Mouse (Mus musculus) heart, embryonic 16.5 days (tissue): ENCODE measurements around the gene Acsbg1. TPM values are rescaled to one million over a fixed set of nuclear protein-coding genes. Genes with fewer than 3 reads are reported as not detected.

Experiments used
- ATAC-seq: fragments of 200-750 bp; cut with Nextera tagmentation; replicated peaks from 2 replicates; pipeline ENCODE4 v1.8.0; 2017; ENCODE audit warnings: moderate number of reproducible peaks; ENCODE audit not compliant: insufficient read depth, low FRiP score; ENCODE audit errors: extremely low read depth
- H3K27ac ChIP-seq: fragments of 300-500 bp; sonication (generic); 2 replicates; pipeline ENCODE4 v1.5.1; 2014; ENCODE audit warnings: mild to moderate bottlenecking, low read length, control low read depth, moderate library complexity
- H3K27me3 ChIP-seq: fragments of 300-500 bp; sonication (generic); 2 replicates; pipeline ENCODE4 v1.6.1; 2014; ENCODE audit warnings: low read length, mixed read lengths; ENCODE audit not compliant: control insufficient read depth, insufficient read depth
- H3K36me3 ChIP-seq: fragments of 300-500 bp; sonication (generic); 2 replicates; pipeline ENCODE4 v1.6.1; 2014; ENCODE audit not compliant: control insufficient read depth, insufficient read depth
- H3K4me1 ChIP-seq: fragments of 300-500 bp; sonication (generic); 2 replicates; pipeline ENCODE4 v1.6.1; 2014; ENCODE audit warnings: low read length, mixed read lengths; ENCODE audit not compliant: control insufficient read depth, insufficient read depth
- H3K4me2 ChIP-seq: fragments of 300-500 bp; sonication (generic); 2 replicates; pipeline ENCODE4 v1.6.1; 2014; ENCODE audit warnings: low read depth, mild to moderate bottlenecking, control low read depth, low read length
- H3K4me3 ChIP-seq: fragments of 300-500 bp; sonication (generic); 2 replicates; pipeline ENCODE4 v1.5.1; 2014; ENCODE audit warnings: mild to moderate bottlenecking, control low read depth, low read length
- H3K9ac ChIP-seq: fragments of 300-500 bp; sonication (generic); 2 replicates; pipeline ENCODE4 v1.6.1; 2014; ENCODE audit warnings: low read length, control low read depth
- H3K9me3 ChIP-seq: fragments of 300-500 bp; sonication (generic); replicated peaks from 2 replicates; pipeline ENCODE4 v1.6.1; 2016; ENCODE audit warnings: low read length; ENCODE audit not compliant: control insufficient read depth
- WGBS: fragments of 180-500 bp; shearing (Covaris S2); extraction: QIAGEN DNeasy Blood & Tissue Kit; methylation state at CpG from one replicate; pipeline ENCODE4 v1.1.7; 2014; 5-methylcytosine and 5-hydroxymethylcytosine counted together
- polyA plus RNA-seq: library from polyadenylated mRNA; unstranded; fragments of >200 nt; fragmentation: Nextera tagmentation; extraction: Ambion mirVana; gene quantifications from 2 replicates; pipeline ENCODE4 v1.2.1, GENCODE M21; 2015

The Acsbg1 gene
- polyA plus RNA-seq, 1 experiment from 2014 or later, result 0.13 TPM

DNA sequence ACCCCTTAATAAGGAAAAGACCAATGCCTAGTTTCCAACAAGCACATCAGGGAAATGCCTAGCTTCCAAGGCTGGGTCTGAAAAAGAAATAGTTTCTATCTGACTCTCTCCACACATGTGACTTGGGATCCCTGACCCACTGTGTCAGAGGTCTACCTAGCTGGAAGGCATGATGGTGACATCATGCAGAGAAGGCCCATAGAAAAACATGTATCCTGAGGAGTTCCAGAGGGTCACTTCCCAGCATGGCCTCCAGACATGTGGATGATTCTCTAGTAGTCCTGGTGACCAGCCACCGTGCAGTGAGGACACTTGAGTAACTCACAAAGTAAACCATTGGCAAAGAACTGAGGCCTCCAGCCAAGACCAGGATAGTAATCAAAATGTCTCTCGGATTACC, 5.8 kb downstream of the Acsbg1 start:
- WGBS, result 70% methylated on average over 2 of the region's 2 CpGs
- Histone ChIP-seq H3K36me3 (no peaks in the 10 kb centered on the region), H3K27me3 (no peaks in the 10 kb centered on the region), H3K9ac (no peak overlapping the region), H3K9me3 (no peaks in the 10 kb centered on the region), H3K4me2 (no peak overlapping the region), H3K4me1 (no peaks in the 10 kb centered on the region), H3K4me3 (no peak overlapping the region), H3K27ac (no peak overlapping the region)
- ATAC-seq, result no peak

DNA sequence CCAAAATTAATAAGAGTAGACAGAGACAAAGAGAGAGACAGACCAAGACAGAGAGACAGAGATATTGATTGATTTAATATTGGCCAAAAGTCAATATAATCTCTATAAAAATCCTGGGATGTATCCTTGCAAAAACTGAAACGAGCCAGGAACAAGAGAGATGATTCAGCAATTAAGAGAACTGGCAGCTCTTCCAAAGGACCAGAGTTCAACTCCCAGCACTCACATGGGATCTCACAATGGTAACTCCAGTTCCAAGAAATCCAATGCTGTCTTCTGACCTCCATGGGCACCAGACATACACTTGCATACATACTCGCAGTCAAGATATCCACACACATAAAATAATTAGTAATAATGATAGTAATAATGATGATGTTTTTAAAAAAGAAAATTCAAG, 8.9 kb downstream of the Acsbg1 start:
- ATAC-seq, result no peak
- H3K9me3 ChIP-seq, result no peaks in the 10 kb centered on the region
- H3K4me1 ChIP-seq, result no peaks in the 10 kb centered on the region
- 73% methylated on average over 2 of the region's 2 CpGs for WGBS
- no peaks in the 10 kb centered on the region for H3K27me3 ChIP-seq
- no peak overlapping the region for H3K27ac ChIP-seq
- H3K9ac ChIP-seq, result no peak overlapping the region
- H3K4me2 ChIP-seq, result no peak overlapping the region
- H3K4me3 ChIP-seq, result no peak overlapping the region
- H3K36me3 ChIP-seq, result no peaks in the 10 kb centered on the region

DNA sequence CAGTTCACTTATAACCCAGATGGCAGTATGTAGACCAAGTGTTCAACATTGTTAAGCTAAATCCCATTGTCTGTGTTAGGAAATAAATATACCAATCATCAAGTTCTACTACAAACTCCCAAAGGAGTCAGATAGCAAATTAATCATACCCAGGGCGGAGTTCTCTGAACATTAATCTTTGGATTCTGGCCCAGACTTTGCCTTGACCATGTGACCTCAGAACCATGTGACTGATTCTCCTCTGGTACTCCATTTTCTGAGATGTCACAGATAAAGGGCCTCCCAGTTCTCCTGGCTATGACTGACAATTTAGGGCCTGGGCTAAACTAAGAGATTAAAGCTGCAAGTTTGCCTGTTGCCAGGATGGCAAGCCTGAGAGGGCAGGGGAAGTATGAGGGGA, 12.3 kb downstream of the Acsbg1 start:
- H3K4me1 ChIP-seq, result no peaks in the 10 kb centered on the region
- no peak for ATAC-seq
- H3K27ac ChIP-seq, result no peak overlapping the region
- no peak overlapping the region for H3K4me3 ChIP-seq
- H3K9me3 ChIP-seq, result no peaks in the 10 kb centered on the region
- H3K36me3 ChIP-seq, result no peaks in the 10 kb centered on the region
- H3K9ac ChIP-seq, result no peak overlapping the region
- WGBS, result 77% methylated on average over 1 of the region's 1 CpGs
- no peaks in the 10 kb centered on the region for H3K27me3 ChIP-seq
- no peak overlapping the region for H3K4me2 ChIP-seq

DNA sequence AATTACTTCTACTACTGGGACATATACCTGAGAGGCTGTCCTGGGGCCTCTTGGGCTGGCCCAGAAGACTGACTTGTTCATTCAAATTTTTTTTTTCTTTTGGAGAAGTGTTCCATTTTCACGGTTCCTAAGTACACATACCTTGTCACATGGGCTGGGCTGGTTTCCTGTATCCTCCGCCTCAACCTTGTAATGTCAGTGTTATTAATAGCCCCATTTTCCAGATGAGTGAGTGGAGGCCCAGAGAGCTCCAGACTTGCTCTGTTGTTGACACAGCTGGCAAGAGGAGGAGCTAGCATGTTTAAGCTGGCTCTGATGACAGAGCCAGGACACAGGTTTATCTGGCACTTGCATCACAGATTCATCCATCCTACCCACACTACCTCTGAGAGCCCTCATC, 14.2 kb downstream of the Acsbg1 start:
- Histone ChIP-seq H3K27me3 (no peaks in the 10 kb centered on the region), H3K27ac (no peak overlapping the region), H3K36me3 (no peaks in the 10 kb centered on the region), H3K9ac (no peak overlapping the region), H3K4me2 (no peak overlapping the region), H3K9me3 (no peaks in the 10 kb centered on the region), H3K4me1 (no peaks in the 10 kb centered on the region), H3K4me3 (no peak overlapping the region)
- ATAC-seq, result no peak
- WGBS, result 48% methylated on average over 2 of the region's 2 CpGs

DNA sequence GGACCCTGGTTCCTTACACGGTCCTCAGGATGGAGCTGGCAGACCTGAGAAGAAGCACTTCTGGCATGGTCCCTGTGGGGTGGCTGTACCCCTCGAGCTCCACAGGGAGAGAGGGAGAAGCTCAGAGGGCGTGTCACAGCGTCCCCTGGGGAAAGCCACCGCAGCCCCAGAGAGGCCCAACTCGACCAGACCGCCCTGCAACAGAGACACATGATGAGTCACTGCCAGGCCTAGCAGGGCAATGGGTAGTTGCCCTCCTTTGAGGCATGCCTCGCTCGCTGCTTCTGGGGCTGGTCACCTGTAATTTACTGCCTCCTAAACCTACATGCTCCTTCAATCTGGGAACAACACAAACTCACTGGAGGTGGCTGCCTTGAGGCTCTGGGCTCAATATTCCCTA, 15.4 kb downstream of the Acsbg1 start:
- Histone ChIP-seq H3K4me1 (no peaks in the 10 kb centered on the region), H3K9ac (no peak overlapping the region), H3K4me3 (no peak overlapping the region), H3K9me3 (no peaks in the 10 kb centered on the region), H3K27ac (no peak overlapping the region), H3K4me2 (no peak overlapping the region), H3K27me3 (no peaks in the 10 kb centered on the region), H3K36me3 (no peaks in the 10 kb centered on the region)
- 75% methylated on average over 9 of the region's 9 CpGs for WGBS
- no peak for ATAC-seq

DNA sequence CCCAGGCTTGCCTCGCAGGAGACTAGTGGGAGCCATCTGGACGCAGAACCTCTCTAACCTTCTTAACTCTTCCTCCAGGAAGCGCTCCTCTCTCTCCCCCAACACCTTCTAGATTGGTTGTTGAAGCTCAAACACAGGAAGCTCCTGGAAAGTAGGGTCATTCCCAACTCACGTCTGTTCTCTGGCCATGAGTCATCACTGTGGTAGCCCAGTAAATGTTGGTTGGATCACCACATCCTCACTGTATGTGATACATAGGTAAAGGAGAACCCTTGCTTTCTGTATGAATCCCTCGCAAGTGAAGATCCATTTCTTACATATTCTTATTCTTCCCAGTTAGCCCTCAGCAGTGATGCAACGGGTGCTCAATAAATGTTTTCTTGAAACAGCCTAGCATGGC, 16.1 kb downstream of the Acsbg1 start:
- H3K4me2 ChIP-seq, result no peak overlapping the region
- no peak for ATAC-seq
- H3K27me3 ChIP-seq, result no peaks in the 10 kb centered on the region
- H3K9me3 ChIP-seq, result no peaks in the 10 kb centered on the region
- H3K36me3 ChIP-seq, result no peaks in the 10 kb centered on the region
- H3K27ac ChIP-seq, result no peak overlapping the region
- H3K9ac ChIP-seq, result no peak overlapping the region
- H3K4me3 ChIP-seq, result no peak overlapping the region
- no peaks in the 10 kb centered on the region for H3K4me1 ChIP-seq
- WGBS, result 70% methylated on average over 6 of the region's 6 CpGs

DNA sequence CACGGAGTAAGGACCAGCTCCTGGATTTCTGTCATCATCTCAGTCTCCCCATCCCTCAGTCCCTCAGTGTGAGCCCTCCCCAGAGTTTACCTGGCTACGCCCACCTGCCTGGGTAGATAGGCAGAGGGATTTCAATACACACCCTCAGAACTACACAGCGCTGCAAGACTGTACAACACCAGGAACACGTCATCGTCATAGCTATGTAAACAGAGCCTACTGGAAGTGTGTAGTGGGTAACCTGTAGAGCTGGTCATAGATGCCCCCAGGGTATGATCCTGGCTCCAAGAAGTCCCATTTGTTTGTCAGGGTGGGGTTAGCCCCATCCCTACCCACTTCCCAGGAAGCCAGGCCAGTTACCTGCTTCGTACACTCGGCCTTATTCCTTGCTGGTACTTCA, 18.5 kb downstream of the Acsbg1 start:
- Histone ChIP-seq H3K36me3 (no peaks in the 10 kb centered on the region), H3K4me2 (no peak overlapping the region), H3K27me3 (no peaks in the 10 kb centered on the region), H3K4me1 (no peaks in the 10 kb centered on the region), H3K9ac (no peak overlapping the region), H3K4me3 (no peak overlapping the region), H3K27ac (no peak overlapping the region), H3K9me3 (no peaks in the 10 kb centered on the region)
- ATAC-seq, result no peak
- WGBS, result 81% methylated on average over 7 of the region's 7 CpGs

DNA sequence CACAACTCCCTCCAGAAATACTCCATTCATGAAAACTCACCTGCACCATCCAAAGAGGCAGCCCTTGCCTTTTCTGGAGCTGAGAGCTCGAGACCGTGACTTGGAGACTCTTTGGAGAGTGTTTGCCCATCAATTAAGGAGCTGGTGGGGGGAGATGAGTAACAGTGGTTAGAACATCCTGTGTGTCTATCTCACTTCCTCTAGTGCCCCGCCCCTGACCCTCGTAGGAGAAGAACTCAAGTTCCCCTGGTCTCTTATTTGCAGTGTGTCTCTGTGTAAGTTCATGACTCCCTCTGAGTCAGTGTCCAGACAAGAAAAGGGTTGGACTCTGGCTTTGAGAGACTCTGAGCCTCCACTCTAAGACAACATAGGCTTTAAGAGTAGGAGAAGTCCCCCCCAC, 19.1 kb downstream of the Acsbg1 start:
- no peaks in the 10 kb centered on the region for H3K4me1 ChIP-seq
- H3K36me3 ChIP-seq, result no peaks in the 10 kb centered on the region
- H3K4me2 ChIP-seq, result no peak overlapping the region
- no peak overlapping the region for H3K4me3 ChIP-seq
- ATAC-seq, result no peak
- H3K27me3 ChIP-seq, result no peaks in the 10 kb centered on the region
- H3K9me3 ChIP-seq, result no peaks in the 10 kb centered on the region
- no peak overlapping the region for H3K9ac ChIP-seq
- H3K27ac ChIP-seq, result no peak overlapping the region
- WGBS, result 66% methylated on average over 4 of the region's 4 CpGs

DNA sequence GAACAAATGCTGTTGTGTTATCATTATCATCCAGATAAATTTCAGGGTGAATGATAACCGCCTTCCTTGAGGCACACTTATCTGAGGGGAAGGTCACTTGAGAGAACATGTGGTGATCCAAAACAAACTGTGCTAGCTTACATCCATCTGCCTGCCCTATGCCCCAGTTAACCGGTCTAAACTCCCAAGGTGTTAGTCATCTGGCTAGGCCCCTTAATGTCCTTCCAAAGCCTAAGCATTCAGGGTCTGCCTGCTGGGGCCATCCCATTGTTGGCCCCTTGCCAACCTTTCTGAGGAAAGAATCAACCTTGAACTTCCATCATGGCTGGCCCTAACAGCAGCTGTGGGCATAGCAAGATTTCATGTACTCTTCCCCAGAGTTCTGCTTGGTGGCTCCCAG, 19.5 kb downstream of the Acsbg1 start:
- Histone ChIP-seq H3K27ac (no peak overlapping the region), H3K4me2 (no peak overlapping the region), H3K4me3 (no peak overlapping the region), H3K9ac (no peak overlapping the region), H3K4me1 (no peaks in the 10 kb centered on the region), H3K9me3 (no peaks in the 10 kb centered on the region), H3K27me3 (no peaks in the 10 kb centered on the region), H3K36me3 (no peaks in the 10 kb centered on the region)
- no peak for ATAC-seq
- 71% methylated on average over 2 of the region's 2 CpGs for WGBS

DNA sequence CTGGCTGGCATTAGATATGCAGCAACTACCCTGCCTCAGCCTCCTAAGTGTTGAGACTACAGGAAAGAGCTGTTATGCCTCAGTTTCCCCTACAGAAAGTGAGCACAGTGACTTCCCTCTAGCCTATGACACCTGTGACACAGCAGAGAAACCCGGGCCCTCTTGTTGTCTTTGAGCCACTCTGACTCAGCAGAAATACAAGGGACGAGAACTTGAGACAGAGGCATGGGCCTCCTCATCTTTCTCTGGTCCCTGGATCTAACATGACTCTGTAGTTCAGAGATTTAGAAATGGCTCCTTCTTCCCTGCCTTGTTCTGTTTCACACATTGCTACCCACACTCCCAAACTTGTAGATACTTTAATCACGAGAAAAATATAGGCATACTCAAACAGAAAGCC, 20.1 kb downstream of the Acsbg1 start:
- Histone ChIP-seq H3K9ac (no peak overlapping the region), H3K4me2 (no peak overlapping the region), H3K9me3 (no peaks in the 10 kb centered on the region), H3K27ac (no peak overlapping the region), H3K36me3 (no peaks in the 10 kb centered on the region), H3K4me1 (no peaks in the 10 kb centered on the region), H3K4me3 (no peak overlapping the region), H3K27me3 (no peaks in the 10 kb centered on the region)
- ATAC-seq, result no peak
- WGBS, result 64% methylated on average over 3 of the region's 3 CpGs
